Mouse (Mus musculus) heart, adult 2 months (tissue): ENCODE results near the gene Glp2r.

Source experiments
- CTCF ChIP-seq: fragments of 200-600 bp; IDR thresholded peaks from 2 replicates; pipeline ENCODE4 v1.8.1; 2022; ENCODE audit warnings: antibody characterized with exemption, mild to moderate bottlenecking, moderate library complexity
- EP300 ChIP-seq: fragments of 200-500 bp; IDR thresholded peaks from 2 replicates; pipeline ENCODE4 v1.6.1; 2011; ENCODE audit warnings: low read depth, low read length, control low read depth; ENCODE audit not compliant: insufficient read depth

DNA sequence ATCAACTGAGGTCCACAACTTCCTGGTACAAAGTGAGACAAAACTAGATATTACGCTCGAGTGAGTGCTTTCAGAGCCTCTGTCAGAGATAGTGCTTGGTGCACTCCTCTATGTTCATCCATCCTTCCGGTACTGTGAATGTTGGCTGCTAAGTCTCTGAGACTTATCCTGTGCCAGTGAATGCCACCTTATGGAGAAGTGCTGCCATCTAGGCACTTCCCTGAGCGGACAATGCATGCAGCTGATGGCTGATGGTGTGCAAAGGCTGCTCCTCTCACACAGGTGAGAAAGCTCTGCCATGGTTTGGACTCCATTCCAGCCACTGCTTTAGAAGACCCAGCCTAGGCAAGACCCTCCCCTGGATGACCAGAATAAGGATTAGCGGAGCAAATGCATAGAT, 37.1 kb upstream of the Glp2r start:
- TF ChIP-seq CTCF: peak; percentile 55
- 0 out of 2 replicates have a peak, but pooled peaks have one; percentile 18 for TF ChIP-seq EP300
